Mouse (Mus musculus): Measurements from ENCODE around the gene Lsm12. TPM values are rescaled to one million over a fixed set of nuclear protein-coding genes. Genes with fewer than 3 reads are reported as not detected.
A peak's percentile ranks its signal among the peaks of the same experiment; 100 is the strongest.
"Not testable (repeated sequence)": the region's sequence is repeated elsewhere in the genome, so short reads cannot be mapped to it uniquely, and the experiment has no call there.

Gene Lsm12
- polyA plus RNA-seq, 1 experiment, result 35.5 TPM

DNA sequence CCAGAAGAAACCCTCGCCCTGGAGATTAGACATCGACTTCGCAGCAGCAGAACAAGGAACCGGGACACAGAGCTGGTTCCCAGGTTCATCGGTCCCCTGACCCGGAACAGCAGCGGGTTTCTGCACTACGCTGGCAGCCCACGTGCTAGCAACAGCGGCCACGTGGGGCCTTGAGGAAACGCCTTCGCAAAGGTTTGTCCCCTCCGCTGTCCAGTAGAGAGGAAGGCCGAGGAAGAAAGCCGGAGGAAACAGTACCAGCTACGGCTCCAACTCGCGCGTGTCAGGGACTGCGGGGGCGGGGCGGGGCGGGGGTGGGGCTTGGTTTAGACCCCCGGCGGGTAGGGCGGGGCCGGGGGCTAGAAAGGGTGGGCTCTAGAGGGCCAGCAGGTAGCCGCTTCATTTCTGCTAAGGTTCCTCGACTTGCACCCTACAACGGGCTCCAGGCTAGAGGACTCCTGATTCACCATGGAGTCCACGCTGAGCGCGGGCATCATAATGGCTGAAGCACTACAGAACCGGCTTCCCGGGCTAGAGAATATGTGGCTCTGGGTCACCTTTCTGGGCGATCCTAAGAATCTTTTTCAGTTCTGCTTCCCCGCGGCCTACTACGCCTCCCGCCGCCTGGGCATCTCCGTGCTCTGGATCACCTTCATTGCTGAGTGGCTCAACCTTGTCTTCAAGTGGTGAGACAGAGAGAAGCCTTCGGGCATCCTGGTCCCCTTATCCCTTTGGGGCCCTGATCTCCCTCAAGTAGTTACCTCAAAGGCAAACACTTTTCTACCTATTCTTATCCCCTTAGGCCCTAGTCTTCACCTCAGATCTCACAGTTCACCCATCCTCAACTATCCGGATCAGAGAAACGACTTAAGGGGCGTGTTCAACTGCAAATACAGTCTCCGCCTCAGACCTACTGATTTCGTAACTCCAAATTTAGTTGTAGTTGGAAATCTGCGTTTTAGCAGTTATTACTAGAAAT lies 4.7 kb upstream of the Lsm12 start, which contains the start of gene G6pc3:
TSS of gene G6pc3 (plus strand) at position 160 of the 976 bp plus-strand sequence.
- DNase-seq (ENCODE audit: extremely low spot score in 1 of 2, low spot score in 1 of 2), result peak; percentile 89 to 93

DNA sequence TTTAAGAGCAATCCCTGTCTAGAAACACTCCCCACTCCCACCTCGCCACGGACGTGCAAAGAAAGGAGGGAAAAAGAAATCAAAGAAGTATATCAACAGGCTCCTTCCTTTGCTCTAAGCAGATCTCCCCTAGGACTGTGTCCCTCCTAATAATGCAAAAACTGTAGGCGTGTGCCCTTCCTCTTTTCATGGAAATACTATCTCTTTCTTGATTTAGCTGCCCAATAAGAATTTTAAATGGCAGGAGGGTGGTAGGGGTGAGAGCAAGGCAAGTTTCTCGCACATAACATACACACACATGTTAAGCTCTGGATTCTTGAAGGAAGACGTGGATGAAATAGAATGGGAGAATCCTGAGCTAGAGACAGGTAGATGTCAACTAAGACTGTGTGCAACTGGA lies 3.9 kb upstream of the Lsm12 start:
- no peak for DNase-seq (ENCODE audit: extremely low spot score in 1 of 2, low spot score in 1 of 2)

DNA sequence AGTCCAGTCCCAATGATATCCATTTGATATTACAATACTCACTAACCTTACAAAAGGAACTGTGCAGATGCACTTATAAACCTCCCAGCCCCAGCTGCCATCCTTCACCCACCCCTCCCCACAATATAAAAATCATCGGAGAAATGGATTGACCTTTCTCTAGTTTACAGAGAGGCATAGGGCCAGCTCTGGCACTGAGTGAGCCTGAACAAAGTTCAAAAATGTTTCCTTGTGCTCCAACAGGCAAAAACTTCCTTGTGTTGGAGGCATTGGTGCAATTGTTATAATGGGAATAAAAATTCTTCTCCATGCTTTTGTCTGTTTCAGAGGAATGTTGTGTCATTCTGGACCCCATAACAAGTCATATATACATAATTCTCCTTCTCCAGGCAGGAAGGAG lies 1.1 kb upstream of the Lsm12 start:
- no peak for DNase-seq (ENCODE audit: extremely low spot score in 1 of 2, low spot score in 1 of 2)

DNA sequence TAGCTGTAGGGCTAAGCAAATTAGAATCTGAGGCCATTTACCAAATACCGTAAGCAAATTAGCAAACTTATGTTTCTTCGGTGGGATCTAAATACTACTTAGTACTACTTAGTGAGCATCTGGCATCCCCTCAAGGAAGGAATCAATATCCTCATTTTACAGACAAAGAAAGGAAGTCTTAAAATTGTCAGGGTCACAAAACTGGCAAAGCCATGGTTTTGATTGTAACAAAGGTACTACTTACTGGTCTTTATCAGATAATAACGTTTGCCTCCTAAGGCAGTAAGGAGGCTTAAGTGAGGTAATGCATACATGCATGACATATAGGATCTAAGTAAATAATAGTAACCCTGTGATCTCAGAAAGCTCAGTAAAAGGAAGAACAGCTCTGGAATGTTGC lies 581 bp upstream of the Lsm12 start:
- no peak for DNase-seq (ENCODE audit: extremely low spot score in 1 of 2, low spot score in 1 of 2)

DNA sequence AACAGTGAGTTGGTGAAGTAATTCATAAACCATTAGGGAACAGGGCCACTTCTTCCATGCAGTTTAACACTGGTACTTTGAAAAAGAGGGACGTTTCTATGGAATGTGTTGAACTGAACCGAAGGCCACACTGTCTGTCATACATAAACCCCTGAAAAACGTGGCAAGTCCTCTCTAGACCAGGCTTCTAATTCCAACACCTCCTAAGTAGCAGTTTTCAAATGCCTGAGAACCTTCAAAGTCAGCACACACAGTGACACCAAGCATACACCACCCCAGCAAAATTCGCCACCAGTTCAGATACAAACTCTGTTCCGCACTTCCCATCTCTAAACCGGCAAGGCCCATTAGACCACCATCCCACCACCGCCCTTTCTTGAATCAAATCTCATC lies 847 bp downstream of the Lsm12 start:
- DNase-seq (ENCODE audit: extremely low spot score in 1 of 2, low spot score in 1 of 2), result no peak

DNA sequence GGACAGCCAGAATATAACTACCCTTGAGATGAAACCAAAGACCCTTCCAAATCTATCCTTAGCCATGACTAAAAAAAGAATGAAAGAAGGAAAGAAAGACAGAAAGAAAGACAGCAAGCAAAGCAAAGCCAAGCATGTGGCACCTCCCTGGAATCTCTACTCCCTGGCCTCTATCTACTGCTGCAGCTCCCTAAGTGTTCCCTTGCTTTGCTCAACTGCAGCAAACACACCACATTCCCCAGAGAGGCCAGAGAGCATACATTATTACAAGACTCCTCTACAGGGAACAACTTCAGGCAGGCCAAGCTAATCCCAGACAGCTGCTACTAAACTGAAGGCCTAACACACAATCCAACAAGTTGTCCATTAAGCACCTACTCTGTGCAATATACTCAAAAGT lies 5.3 kb downstream of the Lsm12 start:
- no peak for DNase-seq (ENCODE audit: extremely low spot score in 1 of 2, low spot score in 1 of 2)

DNA sequence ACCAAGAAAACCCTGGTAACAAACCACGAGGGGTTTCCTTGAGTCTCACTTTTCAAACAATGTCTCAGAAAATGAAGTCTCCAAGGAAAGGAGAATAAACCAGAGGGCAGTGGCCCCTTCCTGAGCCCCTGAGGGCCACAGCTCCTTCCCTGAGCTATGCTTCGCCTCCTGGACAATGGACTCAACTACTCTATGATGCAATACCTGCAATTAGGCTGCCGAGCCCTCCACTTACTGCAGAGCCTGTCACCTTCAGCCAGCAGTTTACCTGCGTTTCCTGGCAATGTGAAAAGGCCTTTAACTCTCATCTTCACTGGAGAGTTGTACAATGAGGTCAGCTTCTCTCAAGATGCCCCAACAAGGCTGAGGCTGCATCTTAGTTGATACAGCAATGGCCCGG lies 16.4 kb downstream of the Lsm12 start:
- DNase-seq (ENCODE audit: extremely low spot score in 1 of 2, low spot score in 1 of 2), result no peak

DNA sequence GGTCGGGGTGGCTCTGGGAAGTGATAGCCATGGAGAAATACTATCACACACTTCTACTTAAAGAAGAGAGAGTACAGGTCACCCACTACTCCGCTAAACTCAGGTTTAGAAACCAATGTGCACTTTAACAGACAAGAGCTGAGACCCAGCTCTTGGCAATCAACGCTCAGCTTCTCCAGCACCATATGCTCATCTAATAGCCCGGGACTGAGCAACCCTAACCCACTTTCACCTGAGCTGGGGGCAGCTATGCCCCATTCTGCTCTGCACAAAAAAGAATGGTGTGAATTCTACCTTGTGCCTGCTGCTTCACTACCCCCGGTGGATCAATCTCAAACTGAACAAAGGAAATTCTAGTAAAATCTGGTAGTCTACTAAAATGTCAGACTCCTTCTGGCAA lies 17.6 kb downstream of the Lsm12 start:
- no peak for DNase-seq (ENCODE audit: extremely low spot score in 1 of 2, low spot score in 1 of 2)

DNA sequence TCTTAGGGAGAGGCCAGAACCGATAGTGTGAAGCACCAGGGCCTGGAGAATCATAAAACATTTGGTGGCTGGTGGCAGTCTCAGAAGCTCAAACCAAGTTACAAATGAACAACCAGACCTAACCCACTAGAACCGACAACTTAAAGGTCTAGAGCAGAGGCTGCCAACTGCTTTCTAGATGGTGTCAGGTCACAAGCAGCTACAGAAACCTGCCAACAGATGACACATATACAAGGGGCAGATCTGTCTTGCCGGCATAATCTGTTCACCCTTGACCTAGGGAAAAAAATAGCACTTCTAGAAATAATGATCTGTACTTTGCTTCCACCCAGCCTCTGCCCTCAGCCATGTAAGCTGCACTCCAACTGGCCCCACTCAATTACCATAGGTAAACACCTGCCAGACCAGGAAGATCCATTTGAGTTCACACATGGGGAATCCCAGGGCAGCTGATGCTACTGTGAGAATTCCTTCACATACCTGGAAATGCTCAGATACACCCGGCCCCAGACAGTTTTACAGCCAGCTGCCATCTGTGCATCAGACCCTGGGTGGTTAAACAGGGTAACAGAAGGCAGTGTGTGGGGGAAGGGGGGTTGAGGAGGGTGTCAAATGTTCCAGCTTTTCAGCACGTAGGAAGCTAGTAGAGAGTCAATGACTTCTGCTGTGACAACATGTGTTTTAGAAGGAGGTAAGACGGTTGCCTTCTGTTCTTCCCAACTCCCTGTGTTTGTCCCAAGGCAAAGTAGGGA lies 18.9 kb downstream of the Lsm12 start:
- peak; percentile 59 to 62 for DNase-seq (ENCODE audit: extremely low spot score in 1 of 2, low spot score in 1 of 2)

DNA sequence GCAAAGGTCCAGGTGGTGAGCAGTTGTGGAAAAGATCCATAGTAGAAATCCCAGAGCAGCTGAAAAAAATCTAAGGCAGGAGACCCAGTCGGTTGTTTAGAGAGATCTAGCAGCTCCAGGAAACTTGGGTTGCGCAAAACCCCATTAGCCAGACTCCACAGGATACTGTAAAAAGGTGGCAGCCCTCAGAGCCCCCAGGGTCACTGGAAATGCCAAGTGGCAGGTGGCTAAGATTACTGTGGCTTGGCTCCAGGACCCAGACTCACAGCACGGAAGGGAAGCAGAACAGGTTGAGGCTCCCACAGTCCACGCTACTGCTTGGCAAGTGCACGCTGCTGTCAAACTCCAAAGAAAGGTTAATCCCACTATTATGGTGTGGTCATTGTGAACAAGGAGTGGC lies 25.3 kb downstream of the Lsm12 start:
- DNase-seq (ENCODE audit: extremely low spot score in 1 of 2, low spot score in 1 of 2), result no peak

DNA sequence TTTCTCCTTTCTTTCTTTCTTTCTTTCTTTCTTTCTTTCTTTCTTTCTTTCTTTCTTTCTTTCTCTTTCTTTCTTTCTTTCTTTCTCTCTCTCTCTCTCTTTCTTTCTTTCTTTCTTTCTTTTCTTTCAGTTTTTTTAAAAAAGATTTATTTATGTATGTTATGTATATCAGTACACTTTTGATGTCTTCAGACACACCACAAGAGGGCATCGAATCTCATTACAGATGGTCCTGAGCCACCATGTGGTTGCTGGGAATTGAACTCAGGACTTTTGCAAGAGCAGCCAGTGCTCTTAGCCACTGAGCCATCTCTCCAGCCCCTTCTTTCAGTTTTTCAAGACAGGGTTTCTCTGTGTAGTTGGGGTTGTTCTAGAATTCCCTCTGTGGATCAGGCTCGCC lies 27.1 kb downstream of the Lsm12 start:
- not testable (repeated sequence) for DNase-seq (ENCODE audit: extremely low spot score in 1 of 2, low spot score in 1 of 2)

DNA sequence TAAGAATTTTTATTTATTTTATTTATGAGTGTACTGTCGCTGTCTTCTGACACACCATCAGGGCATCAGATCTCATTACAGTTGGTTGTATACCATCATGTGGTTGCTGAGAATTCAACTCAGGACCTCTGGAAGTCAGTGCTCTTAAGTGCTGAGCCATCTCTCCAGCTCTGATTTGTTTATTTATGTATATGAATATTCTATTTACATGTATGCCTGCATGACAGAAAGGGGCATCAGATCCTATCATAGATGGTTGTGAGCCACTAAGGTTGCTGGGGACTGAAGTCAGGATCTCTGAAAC lies 28.4 kb downstream of the Lsm12 start:
- no peak for DNase-seq (ENCODE audit: extremely low spot score in 1 of 2, low spot score in 1 of 2)

DNA sequence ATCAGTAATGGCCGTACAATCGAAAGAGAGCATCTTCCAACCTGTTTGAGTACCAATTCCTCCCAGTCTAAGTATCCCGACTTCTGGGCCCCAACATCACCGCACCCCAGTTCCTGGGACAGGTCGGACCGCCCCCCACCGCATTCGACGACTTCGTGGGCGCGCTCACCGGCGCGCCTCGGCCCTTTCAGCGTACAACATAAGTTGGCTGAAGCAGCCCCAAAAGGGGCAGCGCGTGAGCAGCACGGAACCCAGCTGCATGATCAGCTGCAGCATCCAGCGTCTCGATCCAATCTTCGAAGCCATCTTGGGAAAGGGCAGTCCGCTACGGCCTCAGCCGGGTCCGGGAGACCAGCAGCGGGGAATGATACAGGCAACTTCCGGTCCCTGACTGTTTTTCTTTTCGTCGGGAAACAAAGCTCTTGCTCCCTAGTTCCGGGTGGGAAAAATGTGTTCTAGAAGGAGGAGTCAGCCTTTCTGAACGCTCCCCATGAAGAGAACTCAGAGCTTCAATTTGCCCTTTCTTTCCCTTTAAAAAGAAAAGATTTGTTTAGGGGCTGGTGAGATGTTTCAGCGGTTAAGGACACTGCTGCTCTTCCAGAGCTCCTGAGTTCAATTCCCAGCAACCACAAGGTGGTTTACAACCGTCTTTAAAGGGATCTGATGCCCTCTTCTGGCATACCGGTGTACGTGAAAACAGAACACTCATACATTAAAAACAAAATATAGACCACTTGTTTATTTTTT lies 28.9 kb downstream of the Lsm12 start, which contains the start of gene Tmem101:
TSS of gene Tmem101 (minus strand) at position 366 of the 747 bp plus-strand sequence.
- peak; percentile 75 to 94 for DNase-seq (ENCODE audit: extremely low spot score in 1 of 2, low spot score in 1 of 2)

DNA sequence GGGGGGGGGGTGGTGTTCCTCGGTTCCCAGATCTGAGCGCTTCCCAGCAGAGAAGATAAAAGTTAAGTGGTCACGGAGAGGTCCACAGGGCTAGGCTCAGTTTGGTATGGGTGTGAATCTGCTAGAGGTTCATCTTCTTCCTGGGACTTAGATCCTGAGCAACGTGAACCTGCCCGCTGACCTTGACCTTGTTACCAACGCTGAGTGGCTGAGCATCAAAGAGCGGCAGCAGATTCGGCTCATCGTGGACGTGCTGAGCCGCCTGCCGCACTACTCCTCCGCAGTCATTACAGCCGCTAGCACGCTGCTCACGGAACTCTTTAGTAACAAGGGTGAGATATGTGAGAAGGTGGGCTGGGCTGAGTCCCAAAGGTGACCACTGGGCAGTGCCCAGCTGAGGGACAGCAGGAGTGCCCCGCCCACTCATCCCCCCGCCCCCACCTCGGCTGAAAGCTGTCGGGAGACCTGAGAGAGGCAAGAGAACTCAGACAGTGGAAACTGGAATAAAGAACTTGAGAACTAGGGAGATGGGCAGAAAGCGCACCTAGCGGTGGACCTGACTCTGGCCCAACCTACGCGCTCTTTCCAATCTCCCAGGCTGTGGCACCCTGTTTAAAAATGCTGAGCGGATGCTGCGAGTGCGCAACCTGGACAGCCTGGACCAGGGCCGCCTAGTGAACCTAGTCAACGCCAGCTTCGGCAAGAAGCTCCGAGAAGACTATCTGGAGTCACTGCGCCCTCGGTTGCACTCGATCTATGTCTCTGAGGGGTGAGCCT lies 37.7 kb downstream of the Lsm12 start:
- no peak for DNase-seq (ENCODE audit: extremely low spot score in 1 of 2, low spot score in 1 of 2)

DNA sequence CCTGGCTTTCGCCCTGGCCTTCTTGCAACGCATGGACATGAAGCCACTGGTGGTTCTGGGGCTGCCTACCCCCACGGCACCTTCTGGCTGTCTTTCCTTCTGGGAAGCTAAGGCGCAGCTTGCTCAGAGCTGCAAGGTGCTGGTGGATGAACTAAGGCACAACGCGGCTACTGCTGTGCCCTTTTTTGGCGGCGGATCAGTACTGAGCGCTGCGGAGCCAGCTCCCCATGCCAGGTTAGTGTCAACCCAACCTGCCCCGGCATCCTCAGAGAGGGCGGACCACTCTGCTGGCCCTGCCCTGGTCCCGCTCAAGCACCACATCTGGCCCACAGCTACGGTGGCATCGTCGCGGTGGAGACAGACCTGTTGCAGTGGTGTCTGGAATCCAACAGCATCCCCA lies 38.6 kb downstream of the Lsm12 start:
- DNase-seq (ENCODE audit: extremely low spot score in 1 of 2, low spot score in 1 of 2), result no peak

DNA sequence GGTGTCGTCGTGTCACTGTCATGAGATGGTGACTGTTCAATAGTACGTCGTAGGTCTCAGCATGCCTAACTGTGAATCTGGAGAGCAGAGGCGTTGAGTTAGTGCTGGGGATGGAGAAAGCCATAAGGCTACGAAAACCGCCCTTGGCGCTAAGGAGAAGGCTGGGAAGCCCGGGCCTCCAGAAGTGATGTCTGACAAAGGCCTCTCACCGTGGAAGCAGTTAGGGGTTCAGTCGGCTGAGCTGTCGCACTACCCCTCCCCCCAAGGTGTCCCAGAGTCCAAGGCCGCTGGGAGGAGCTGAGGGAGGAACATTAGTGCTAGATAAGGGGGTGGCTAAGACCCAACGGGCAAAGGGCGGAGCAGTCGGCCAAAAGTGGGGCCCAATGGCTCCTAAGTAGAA lies 39.1 kb downstream of the Lsm12 start:
- no peak for DNase-seq (ENCODE audit: extremely low spot score in 1 of 2, low spot score in 1 of 2)

DNA sequence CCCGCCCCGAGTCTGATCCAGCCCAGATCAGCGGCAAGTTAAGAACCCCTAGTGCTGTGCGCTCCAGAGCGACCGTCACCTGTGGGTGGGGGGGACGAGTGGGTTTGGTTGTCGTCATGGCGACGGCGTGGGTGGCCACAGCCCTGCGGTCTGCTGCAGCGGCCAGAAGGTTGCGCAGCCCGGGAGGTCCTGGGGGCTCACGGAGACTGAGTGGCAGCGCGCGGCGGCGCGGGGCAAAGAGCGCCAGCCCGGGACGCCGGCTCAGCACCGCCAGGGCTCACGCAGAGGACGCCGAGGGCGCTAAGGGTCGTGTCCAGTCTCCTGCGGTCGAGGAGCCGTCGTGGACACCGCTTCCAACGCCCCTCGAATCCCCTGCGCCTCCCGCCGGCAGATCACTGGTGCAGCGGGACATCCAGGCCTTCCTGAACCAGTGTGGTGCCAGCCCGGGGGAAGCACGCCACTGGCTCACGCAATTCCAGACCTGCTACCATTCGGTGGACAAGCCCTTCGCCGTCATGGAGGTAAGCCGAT lies 39.6 kb downstream of the Lsm12 start, which contains the start of gene Nags:
TSS of gene Nags (plus strand) at position 43 of the 531 bp plus-strand sequence.
- DNase-seq (ENCODE audit: extremely low spot score in 1 of 2, low spot score in 1 of 2), result no peak

DNA sequence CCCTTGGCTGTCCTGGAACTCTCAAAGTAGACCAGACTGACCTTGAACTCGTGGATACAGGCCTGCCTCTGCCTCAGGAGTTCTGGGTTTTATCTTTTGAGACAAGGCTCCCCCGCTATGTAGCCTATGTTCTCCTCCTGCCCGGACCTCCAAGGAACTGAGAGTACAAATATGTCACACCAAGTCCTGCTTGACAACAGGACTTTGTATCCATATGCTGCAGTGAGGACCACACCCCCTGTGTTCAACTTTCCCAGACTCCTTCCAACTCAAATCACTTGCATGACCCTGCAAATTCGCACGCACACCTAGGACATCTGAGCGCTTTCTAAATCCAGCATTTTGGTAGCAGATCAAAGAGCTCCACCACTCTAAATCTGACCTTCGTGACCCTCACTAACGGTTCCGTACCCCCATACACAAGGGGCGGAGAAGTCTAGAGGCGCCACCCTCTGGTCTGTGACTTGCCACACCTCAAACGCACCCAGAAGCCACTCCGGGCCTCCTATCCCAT lies 40.1 kb downstream of the Lsm12 start:
- DNase-seq (ENCODE audit: extremely low spot score in 1 of 2, low spot score in 1 of 2), result no peak

DNA sequence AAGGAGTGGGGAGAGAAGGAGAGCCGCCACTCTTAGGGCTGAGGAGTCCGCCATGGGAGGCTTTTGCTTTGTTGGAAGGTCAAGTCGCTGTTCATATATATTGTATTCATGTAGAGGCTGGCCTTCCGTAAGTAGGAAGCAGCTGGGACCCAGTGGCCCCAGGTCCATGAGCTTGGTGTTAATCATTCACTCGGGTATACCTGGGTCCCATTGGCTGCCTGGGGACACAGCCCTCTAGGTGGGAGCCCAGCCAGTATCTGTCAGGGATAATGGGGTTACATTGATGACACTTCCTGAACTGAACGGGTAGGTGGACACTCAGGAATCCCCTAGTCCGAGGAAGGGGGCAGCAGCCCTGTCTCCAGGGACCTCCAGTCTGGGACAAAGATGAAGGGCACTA lies 42.7 kb downstream of the Lsm12 start:
- no peak for DNase-seq (ENCODE audit: extremely low spot score in 1 of 2, low spot score in 1 of 2)

DNA sequence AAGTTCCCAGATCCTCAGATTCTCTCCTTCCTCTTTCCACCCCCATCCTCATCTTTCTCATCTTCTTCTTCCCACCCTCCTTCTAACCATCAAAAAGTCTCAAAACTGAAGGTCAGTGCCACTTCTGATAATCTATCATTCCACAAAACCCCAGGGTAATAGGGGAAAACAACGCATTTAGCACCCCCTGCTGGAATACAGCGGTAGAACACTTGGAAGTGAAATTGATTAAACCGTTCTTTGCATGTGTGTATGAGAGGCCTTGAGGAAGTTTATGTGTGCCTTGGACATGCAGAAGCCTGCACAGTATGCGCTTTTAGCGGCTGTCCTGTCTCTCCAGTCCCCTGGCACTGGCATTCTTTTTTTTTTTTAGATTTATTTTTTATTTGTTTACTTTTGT lies 44.6 kb downstream of the Lsm12 start:
- peak in 1 of 2 experiments; percentile 87 for DNase-seq (ENCODE audit: extremely low spot score in 1 of 2, low spot score in 1 of 2)
